9 mouse cellular contexts compared by ENCODE assay signal in genomic region chr15:98504514-98504913, GRCm38 (mm10). TPM values are rescaled to one million over a fixed set of nuclear protein-coding genes. Genes with fewer than 3 reads are reported as not detected.
DNase-seq lines count a peak whose midpoint lies in the region; ATAC-seq and TF ChIP-seq lines count a peak whose summit lies in the region.
"Had no signal": no experiment of that assay in that cellular context is flagged by ENCODE, and none has a peak within 500 bp of the region (broad histone marks: within the 10 kb centered on the region; RNA-seq: fewer than 3 reads in every experiment).

No protein-coding gene starts in this region.

- H3K4me1 ChIP-seq in embryonic facial prominence, embryonic 14.5 days (ENCODE audit: control insufficient read depth, insufficient read depth, low read length) = no peaks in the 10 kb centered on the region
- no peaks in the 10 kb centered on the region for H3K4me1 ChIP-seq in liver, adult 2 months (ENCODE audit: control insufficient read depth, insufficient read depth, low read length)

- TF ChIP-seq POLR2A in liver, adult 2 months (IDR thresholded peaks at IDR 0.05; ENCODE audit: extremely low read depth, insufficient read depth, low read length) = no peak

- H3K36me3 ChIP-seq in embryonic facial prominence, embryonic 14.5 days (ENCODE audit: control insufficient read depth, insufficient read depth, low read length) = no peaks in the 10 kb centered on the region
- H3K36me3 ChIP-seq in liver, adult 2 months (ENCODE audit: control insufficient read depth, insufficient read depth, low read length) = no peaks in the 10 kb centered on the region

- TF ChIP-seq CTCF in left cerebral cortex, adult 2 months (IDR thresholded peaks at IDR 0.05) = peak; percentile 70
- peak; percentile 73 for TF ChIP-seq CTCF in liver, adult 2 months (IDR thresholded peaks at IDR 0.05; ENCODE audit: low read depth, low read length)

- H3K79me2 ChIP-seq in liver, adult 2 months (ENCODE audit: control insufficient read depth, insufficient read depth, low read length) = no peaks in the 10 kb centered on the region

- H3K4me2 ChIP-seq in embryonic facial prominence, embryonic 14.5 days (ENCODE audit: low read depth, low read length) = no peak overlapping the region

- no peaks in the 10 kb centered on the region for H3K9me3 ChIP-seq in embryonic facial prominence, embryonic 14.5 days (ENCODE audit: control insufficient read depth, low read length)

- H3K27ac ChIP-seq in left cerebral cortex, adult 2 months = no peak overlapping the region
- H3K27ac ChIP-seq in embryonic facial prominence, embryonic 14.5 days (replicated peaks; ENCODE audit: low read depth, low read length) = no peak overlapping the region
- no peak overlapping the region for H3K27ac ChIP-seq in liver, adult 2 months (replicated peaks; ENCODE audit: insufficient read depth, low read depth, low read length)

- H3K9ac ChIP-seq in embryonic facial prominence, embryonic 14.5 days (ENCODE audit: low read depth, low read length) = no peak overlapping the region
- no peak overlapping the region for H3K9ac ChIP-seq in liver, adult 2 months (ENCODE audit: low read depth, low read length)

- peak; percentile 50 to 66 for DNase-seq in left cerebral cortex, adult 2 months (ENCODE audit: extremely low spot score in 1 of 2, low spot score in 2 of 2)
- DNase-seq in left cerebral cortex, adult 11 months (ENCODE audit: low spot score) = no peak
- peak; percentile 86 for DNase-seq in adrenal gland, postnatal 14 days
- DNase-seq in embryonic facial prominence, embryonic 14.5 days (ENCODE audit: low spot score) = peak; percentile 63
- peak; percentile 84 for DNase-seq in heart, postnatal 4 days
- DNase-seq in liver, adult 2 months (ENCODE audit: extremely low read depth, low read depth, low spot score) = peak; percentile 32
- DNase-seq in retina, embryonic 14.5 days (ENCODE audit: low spot score) = peak; percentile 79
- peak; percentile 42 for DNase-seq in urinary bladder, postnatal 10 days (ENCODE audit: low spot score)

- H3K4me3 ChIP-seq in left cerebral cortex, adult 2 months = no peak overlapping the region
- no peak overlapping the region for H3K4me3 ChIP-seq in embryonic facial prominence, embryonic 14.5 days (ENCODE audit: low read depth, low read length)
- no peak overlapping the region for H3K4me3 ChIP-seq in liver, adult 2 months (ENCODE audit: insufficient read depth, low read depth, low read length)

- ATAC-seq in embryonic facial prominence, embryonic 14.5 days (ENCODE audit: low read depth) = no peak

- intact Hi-C loops in left cerebral cortex, adult 2 months (cut with DNase I) = loop anchor here (5.0 kb wide), 1 partner anchor 322 kb away; no protein-coding TSS in a partner anchor

- no peaks in the 10 kb centered on the region for H3K27me3 ChIP-seq in embryonic facial prominence, embryonic 14.5 days (replicated peaks; ENCODE audit: control insufficient read depth, insufficient read depth, low read length)
- peaks cover 4% of the 10 kb centered on the region; the same call in 1 of the 2 replicates for H3K27me3 ChIP-seq in liver, adult 2 months (ENCODE audit: control insufficient read depth, insufficient read depth, low read length)

- WGBS in embryonic facial prominence, embryonic 14.5 days = 14% methylated on average over 18 of the region's 18 CpGs
- WGBS in liver, adult 2 months = 18% methylated on average over 18 of the region's 18 CpGs

RNA-seq across cellular contexts. Expression of gene Olfr279, which starts 12.3 kb away (rescaled TPM):
- total RNA-seq in left cerebral cortex, adult 2 months (2021) = not detected
- not detected in 2 replicates for total RNA-seq in adrenal gland, postnatal 14 days (2021)
- not detected in 2 replicates for polyA plus RNA-seq in embryonic facial prominence, embryonic 14.5 days (2014; fragmentation: Nextera tagmentation; extraction: Ambion mirVana)
- total RNA-seq in heart, postnatal 4 days (2021) = not detected
- not detected in 2 replicates for total RNA-seq in liver, adult 2 months (2014; rRNA removed)
- polyA plus RNA-seq in liver, adult 2 months (2012; rRNA removed) = not detected in 2 replicates
- polyA plus RNA-seq: gonadal fat pad, adult 2 months had no signal

RNA-seq across cellular contexts. Expression of gene Lalba, which starts 22.0 kb away (rescaled TPM):
- not detected for total RNA-seq in left cerebral cortex, adult 2 months (2021)
- total RNA-seq in adrenal gland, postnatal 14 days (2021) = not detected in 2 replicates
- not detected in 2 replicates for polyA plus RNA-seq in embryonic facial prominence, embryonic 14.5 days (2014; fragmentation: Nextera tagmentation; extraction: Ambion mirVana)
- not detected for total RNA-seq in heart, postnatal 4 days (2021)
- not detected in 2 replicates for total RNA-seq in liver, adult 2 months (2014; rRNA removed)
- polyA plus RNA-seq in liver, adult 2 months (2012; rRNA removed) = not detected in 2 replicates

RNA-seq across cellular contexts. Expression of gene Kansl2, which starts 29.6 kb away (rescaled TPM):
- 10 to 100 TPM; 55.1 to 56.7 TPM for total RNA-seq in left cerebral cortex, adult 2 months (2021)
- total RNA-seq in adrenal gland, postnatal 14 days (2021) = 72.5 and 85.8 TPM in 2 replicates
- 94.3 and 97.7 TPM in 2 replicates for polyA plus RNA-seq in embryonic facial prominence, embryonic 14.5 days (2014; fragmentation: Nextera tagmentation; extraction: Ambion mirVana)
- total RNA-seq in heart, postnatal 4 days (2021) = 10 to 100 TPM; 88.8 to 93.8 TPM
- total RNA-seq in liver, adult 2 months (2014; rRNA removed) = 17.9 and 22.2 TPM in 2 replicates
- polyA plus RNA-seq in liver, adult 2 months (2012; rRNA removed) = 18.0 and 21.9 TPM in 2 replicates

RNA-seq across cellular contexts. Expression of gene OR5BS1P, which starts 34.8 kb away (rescaled TPM):
- not detected for total RNA-seq in left cerebral cortex, adult 2 months (2021)
- not detected in 2 replicates for total RNA-seq in adrenal gland, postnatal 14 days (2021)
- polyA plus RNA-seq in embryonic facial prominence, embryonic 14.5 days (2014; fragmentation: Nextera tagmentation; extraction: Ambion mirVana) = not detected in 2 replicates
- not detected for total RNA-seq in heart, postnatal 4 days (2021)
- total RNA-seq in liver, adult 2 months (2014; rRNA removed) = not detected in 2 replicates
- not detected in 2 replicates for polyA plus RNA-seq in liver, adult 2 months (2012; rRNA removed)
- polyA plus RNA-seq: gonadal fat pad, adult 2 months had no signal

RNA-seq across cellular contexts. Expression of gene Olfr281, which starts 52.1 kb away (rescaled TPM):
- total RNA-seq in left cerebral cortex, adult 2 months (2021) = not detected
- not detected in 2 replicates for total RNA-seq in adrenal gland, postnatal 14 days (2021)
- polyA plus RNA-seq in embryonic facial prominence, embryonic 14.5 days (2014; fragmentation: Nextera tagmentation; extraction: Ambion mirVana) = 0.22 and 0.50 TPM in 2 replicates
- not detected for total RNA-seq in heart, postnatal 4 days (2021)
- not detected in 2 replicates for total RNA-seq in liver, adult 2 months (2014; rRNA removed)
- polyA plus RNA-seq in liver, adult 2 months (2012; rRNA removed) = not detected in 2 replicates
- polyA plus RNA-seq: gonadal fat pad, adult 2 months had no signal
